Mouse (Mus musculus) heart, adult 10 weeks (tissue): ENCODE results near the gene Esp34. TPM values are rescaled to one million over a fixed set of nuclear protein-coding genes. Genes with fewer than 3 reads are reported as not detected.

ENCODE experiments used
- polyA plus RNA-seq: library from polyadenylated mRNA; stranded (reverse); fragments of 350-450 nt; fragmentation: Illumina TruSeq; extraction: RNeasy Lipid Tissue Mini Kit (QIAGEN cat#74804); gene quantifications from one replicate; pipeline ENCODE4 v1.2.3, GENCODE M21; 2014; ENCODE audit warnings: low read depth, low replicate concordance

Esp34 gene
- not detected for polyA plus RNA-seq

DNA sequence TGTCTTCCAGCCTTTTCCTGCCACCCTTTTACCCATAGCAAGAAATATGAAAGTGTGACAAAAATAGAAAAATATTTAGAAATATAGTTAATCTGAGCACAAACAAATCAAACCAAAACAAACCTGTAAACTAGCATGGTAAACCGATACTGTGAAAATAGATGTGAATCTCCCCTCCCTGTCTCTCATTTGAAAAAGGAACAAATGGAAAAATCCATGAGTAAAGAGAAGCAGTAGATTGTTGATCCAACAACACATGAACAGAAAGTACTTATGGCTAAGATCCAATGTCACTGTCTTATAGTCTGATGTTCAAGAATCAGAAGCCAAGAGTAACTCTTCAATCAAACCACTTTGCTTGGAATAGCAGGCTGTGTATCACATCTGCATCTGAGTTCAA, at the start of gene Esp34:
Esp34 (plus strand) TSS at position 301 of the 400 bp plus-strand sequence.

Other genes starting within 250 kb of the Esp34 start
- gene Olfr137, start 246.6 kb upstream of the Esp34 start, polyA plus RNA-seq: not detected
- not detected for gene Olfr136, start 224.4 kb upstream of the Esp34 start, polyA plus RNA-seq
- not detected for gene Esp36, start 134.0 kb upstream of the Esp34 start, polyA plus RNA-seq
- not detected for gene Esp31, start 85.3 kb downstream of the Esp34 start, polyA plus RNA-seq